ENCODE assay signal across 8 mouse cellular contexts in genomic region chr14:74946751-74947375, GRCm38 (mm10). TPM values are rescaled to one million over a fixed set of nuclear protein-coding genes. Genes with fewer than 3 reads are reported as not detected.
A peak's percentile ranks its signal among the peaks of the same experiment; 100 is the strongest.
DNase-seq lines count a peak whose midpoint lies in the region; ATAC-seq lines count a peak whose summit lies in the region.

No protein-coding gene starts in this region.

- peak; percentile 85 for ATAC-seq in hindbrain, embryonic 13.5 days (ENCODE audit: low FRiP score)

- H3K27ac ChIP-seq in hindbrain, embryonic 13.5 days = peak overlapping the region; percentile 94

- peak overlapping the region; percentile 89 for H3K4me3 ChIP-seq in hindbrain, embryonic 13.5 days

- H3K27me3 ChIP-seq in hindbrain, embryonic 13.5 days = no peaks in the 10 kb centered on the region

- peaks cover 30% of the 10 kb centered on the region for H3K4me1 ChIP-seq in hindbrain, embryonic 13.5 days (replicated peaks)

- under 1% methylated on average over 56 of the region's 56 CpGs for WGBS in hindbrain, embryonic 13.5 days

- no peaks in the 10 kb centered on the region for H3K36me3 ChIP-seq in hindbrain, embryonic 13.5 days

- peak overlapping the region; percentile 91 for H3K9ac ChIP-seq in hindbrain, embryonic 13.5 days

- peak overlapping the region; percentile 85 for H3K4me2 ChIP-seq in hindbrain, embryonic 13.5 days

- peak; percentile 78 for DNase-seq in Muller cell, postnatal 12 days (ENCODE audit: inconsistent ontology term)
- DNase-seq in cerebellum, postnatal 10 days = peak; percentile 91 to 92
- peak; percentile 68 to 74 for DNase-seq in frontal cortex, postnatal 14 days (ENCODE audit: low spot score in 2 of 2)
- DNase-seq in layer of hippocampus, postnatal 36 days = peak; percentile 81 to 82
- DNase-seq in lung, postnatal 25 days (ENCODE audit: low spot score) = peak; percentile 86
- peak; percentile 72 for DNase-seq in retina, embryonic 14.5 days (ENCODE audit: low spot score)
- peak; percentile 85 to 90 for DNase-seq in thymus, postnatal 36 days

- H3K9me3 ChIP-seq in hindbrain, embryonic 13.5 days = no peaks in the 10 kb centered on the region

RNA-seq across cellular contexts. Expression of gene Lrch1, which starts 0.8 kb away (rescaled TPM):
- 13.1 and 13.2 TPM in 2 replicates for polyA plus RNA-seq in hindbrain, embryonic 13.5 days (2015; fragmentation: Nextera tagmentation; extraction: Ambion mirVana)
- 10 to 100 TPM; 15.7 to 18.7 TPM for total RNA-seq in layer of hippocampus, postnatal 36 days (2021)

Comparison
In these comparisons a context has a peak if more than half of its experiments do, and no peak if none do; other contexts are left out.
1. Peak in every context shown above with its lines: DNase-seq, ATAC-seq, H3K4me3 ChIP-seq and H3K27ac ChIP-seq.